Mouse (Mus musculus) layer of hippocampus, adult 18-20 months (tissue): ENCODE measurements around the gene Reg4. TPM values are rescaled to one million over a fixed set of nuclear protein-coding genes. Genes with fewer than 3 reads are reported as not detected.

Experiments
- DNase-seq, 2 experiments: peaks; one replicate each; pipeline ENCODE4 v3.0.0; 2022; ENCODE audit warnings: low spot score in 2 of 2
- total RNA-seq, 2 experiments: library from RNA; stranded (reverse); gene quantifications; 2 replicates each; pipeline ENCODE4 v1.2.3; 2021

The Reg4 gene
- total RNA-seq, 2 experiments from 2014 or later: not detected

DNA sequence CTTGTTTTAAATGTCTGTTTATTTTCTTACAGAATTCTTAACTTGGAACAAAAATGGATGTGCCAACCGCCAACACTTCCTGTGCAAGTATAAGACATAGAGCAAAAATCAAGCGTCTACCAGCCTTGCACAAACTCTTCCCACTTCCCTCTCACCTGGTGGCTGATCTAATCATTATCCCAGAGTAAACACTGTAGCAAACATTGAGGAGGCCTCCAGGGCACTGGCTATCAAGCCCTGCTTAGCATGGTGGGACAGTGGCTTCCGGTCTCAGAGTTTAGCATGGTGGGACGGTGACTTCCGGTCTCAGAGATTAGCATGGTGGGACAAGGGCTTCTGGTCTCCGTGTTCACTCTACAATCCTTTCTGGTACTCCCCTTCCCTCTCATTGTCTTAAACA is 14.3 kb downstream of the Reg4 start:
- DNase-seq: no peak

DNA sequence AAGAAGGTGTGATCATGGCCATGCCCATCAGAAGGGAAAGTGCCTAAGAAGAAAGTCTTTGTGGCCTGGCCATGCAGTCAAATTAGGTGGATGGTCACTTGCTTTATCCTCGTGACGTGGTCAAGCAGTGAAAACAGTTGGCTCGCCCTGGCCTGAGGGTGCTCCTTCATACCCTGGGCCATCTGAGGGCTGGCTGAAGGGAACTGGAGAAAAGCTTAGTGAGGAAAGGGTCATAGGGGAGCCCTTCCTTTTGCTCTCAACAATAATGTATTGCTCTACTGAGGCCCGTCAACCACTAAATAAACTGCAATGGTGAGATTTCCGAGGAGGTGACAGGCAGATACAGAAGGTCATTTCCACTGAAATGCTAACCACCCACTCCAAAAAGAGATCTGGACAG is 15.3 kb downstream of the Reg4 start:
- DNase-seq: no peak

DNA sequence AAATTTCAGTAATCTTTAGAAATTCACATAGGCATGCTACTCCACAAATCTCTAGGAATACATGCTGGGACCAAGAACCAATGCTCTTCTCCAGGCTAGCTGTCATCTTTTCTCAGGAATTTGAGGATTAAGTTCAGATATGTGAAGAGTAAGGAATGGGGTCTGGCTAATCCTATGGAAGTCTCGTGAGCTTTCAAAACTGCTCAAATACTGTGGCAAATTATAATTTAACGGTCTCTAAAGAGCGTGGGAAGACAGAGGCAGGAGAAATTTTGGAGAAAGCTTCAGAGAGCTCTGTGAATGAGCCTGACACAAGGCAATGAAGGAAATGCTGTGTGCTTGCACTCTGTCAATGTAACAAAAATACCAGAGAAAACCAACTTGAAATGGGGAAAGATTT is 16.2 kb downstream of the Reg4 start:
- DNase-seq: no peak

DNA sequence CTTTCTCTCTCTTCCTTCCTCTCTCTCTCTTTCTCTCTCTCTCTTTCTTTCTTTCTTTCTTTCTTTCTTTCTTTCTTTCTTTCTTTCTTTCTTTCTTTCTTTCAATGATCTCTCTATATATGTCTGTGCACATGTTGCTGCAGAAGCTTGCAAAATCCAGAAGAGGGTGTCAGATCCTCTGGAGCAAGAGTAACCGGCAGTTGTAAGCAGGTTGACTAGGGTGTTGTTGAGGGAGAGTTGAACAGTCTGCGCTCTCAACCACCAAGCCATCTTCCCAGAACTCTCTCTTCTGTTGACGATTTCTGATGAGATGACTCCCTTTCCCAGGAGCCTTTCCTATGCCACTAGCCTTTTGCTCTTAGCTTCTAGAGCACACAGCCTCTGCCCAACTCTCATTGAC is 20.1 kb downstream of the Reg4 start:
- DNase-seq: no peak

DNA sequence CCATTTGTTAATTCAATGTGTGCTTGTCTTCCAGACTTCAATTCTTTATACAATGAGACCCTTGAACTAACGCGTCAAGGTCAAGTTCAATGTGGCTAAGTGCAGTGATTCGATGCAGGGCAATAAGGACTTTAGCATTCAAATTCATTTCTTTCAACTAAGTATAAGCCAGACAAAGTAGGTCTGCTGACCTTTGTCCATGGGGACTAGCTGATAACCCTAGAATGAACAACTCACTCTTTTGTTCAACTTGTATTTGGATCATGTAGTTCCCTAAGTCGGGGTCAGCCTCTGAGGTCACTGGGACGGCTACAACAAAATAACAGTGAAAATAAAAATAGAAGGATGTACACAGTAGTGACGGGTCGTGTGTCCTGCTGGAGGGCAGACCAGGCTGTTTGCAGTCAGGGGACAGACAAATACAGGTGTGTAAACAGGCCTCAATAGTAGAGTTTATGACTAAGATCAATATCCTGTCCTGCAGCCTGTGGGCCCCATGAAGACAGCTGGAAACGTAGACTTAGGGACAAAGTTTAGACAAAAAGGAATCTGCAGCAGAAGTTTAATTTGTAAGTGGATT is 20.6 kb downstream of the Reg4 start:
- no peak for DNase-seq

DNA sequence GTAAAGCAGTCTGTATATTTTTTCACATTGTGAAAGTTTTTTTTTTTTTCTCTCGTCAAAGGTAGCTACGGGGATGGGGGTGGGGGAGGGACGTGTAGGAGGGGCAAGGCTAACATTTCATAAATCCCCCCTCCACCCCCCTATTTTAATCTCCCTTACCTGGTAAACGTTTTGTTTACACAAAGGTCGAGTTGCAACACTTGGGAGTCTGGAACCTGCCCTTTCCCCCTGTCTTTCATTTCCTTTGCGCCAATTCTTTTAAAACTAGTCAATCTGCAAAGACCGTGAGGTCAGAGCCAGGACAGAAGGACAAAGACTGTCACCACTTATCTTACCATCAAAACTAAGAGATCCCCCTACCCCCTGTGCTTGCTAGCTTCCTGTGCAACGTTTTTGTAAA is 23.9 kb downstream of the Reg4 start:
- no peak for DNase-seq

DNA sequence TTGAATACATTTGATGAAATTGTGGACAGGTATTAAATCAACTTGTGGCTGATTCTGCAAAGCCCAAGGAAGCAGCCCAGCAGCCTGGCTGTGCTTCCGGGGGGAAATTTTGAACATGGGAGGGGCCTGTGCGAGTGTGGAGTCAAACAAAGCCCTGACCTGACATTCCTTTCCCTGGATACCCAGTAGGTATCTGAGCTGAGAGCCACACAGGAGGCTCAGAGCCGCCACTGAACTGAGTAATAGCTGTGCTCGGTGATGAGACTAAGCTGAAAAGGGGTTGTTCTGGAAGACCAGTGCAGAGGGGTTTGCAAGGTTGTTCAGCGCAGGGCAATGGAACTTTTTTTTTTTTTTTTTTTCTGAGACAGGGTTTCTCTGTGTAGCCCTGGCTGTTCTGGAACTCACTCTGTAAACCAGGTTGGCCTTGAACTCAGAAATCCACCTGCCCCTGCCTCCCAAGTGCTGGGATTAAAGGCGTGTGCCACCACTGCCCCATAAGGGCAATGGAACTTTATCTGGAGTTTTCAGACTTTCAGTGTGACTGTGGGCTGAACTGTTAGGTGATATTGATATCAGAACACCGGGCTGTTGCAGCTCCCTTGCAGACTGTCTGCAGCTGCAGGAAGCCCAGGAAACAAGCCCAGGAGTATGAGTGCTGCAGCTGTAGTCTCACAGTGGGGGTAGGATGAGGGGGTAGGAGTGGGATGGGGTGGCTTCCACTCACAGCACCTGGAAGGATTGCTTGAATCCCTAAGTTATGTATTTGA is 25.2 kb downstream of the Reg4 start:
- no peak for DNase-seq

DNA sequence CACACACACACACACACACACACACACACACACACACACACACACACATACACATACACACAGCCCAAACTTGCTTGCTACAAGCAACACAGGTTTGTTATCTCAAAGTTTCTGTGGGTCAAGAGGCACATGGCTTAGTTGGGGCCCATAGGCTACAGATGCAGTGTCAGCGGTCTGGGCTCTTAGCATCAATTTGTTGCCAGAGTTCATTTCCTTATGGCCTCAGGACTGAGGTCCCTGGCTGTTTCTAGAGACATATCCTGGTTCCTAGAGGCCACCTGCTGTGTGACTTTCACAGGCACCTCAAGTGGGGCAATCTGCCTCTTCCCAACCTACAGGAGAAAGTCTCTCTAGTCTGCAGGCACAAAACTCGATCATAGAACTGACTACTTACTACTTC is 27.4 kb downstream of the Reg4 start:
- no peak for DNase-seq

DNA sequence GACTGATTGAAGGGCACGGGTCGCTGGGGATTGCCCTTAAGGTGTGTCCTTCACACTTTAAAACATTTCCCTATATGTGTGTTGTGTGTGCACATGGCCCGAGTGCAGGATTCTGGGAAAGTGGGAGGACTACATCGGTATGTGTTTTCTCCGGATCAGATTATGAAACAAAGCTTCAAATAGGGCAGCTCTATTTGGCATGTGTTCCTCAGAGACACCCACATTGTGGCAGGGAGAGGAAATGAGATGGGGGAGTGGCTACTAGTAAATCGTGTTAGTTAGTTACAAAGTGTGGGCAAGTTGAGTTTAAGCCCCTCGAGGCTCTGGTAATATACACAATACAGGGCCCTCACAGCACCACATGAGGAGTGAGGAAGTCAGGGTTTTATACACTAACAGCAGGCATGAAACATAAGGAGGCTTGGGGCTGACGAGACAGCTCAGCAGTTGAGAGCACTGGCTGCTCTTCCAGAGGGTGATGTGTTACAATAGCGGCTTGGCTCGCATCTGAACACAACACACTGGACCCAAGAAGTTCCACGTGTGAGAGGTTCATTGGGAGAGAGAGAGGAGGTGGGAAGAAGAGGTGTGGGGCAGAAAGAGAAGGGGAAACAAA is 28.0 kb downstream of the Reg4 start:
- DNase-seq: peak; percentile 30 to 78

DNA sequence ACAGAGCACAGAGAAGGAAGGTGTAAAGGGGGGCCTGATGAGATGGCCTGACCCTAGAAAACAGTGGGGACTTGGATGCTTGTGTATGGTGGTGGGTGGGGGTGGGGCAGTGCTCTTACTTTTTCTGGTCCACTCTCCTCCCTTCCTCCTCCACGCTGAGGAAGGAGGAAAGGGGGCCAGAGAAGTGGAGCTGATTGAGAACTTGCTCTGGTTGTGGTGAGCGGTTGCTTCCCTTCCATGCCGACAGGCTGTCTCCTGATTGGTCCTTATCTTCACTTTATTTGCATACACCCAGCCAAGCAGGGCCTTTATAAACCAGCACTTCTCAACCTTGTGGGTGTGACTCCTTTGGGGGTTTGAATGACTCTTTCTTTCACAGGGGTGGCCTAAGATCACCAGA is 32.1 kb downstream of the Reg4 start:
- DNase-seq: no peak

DNA sequence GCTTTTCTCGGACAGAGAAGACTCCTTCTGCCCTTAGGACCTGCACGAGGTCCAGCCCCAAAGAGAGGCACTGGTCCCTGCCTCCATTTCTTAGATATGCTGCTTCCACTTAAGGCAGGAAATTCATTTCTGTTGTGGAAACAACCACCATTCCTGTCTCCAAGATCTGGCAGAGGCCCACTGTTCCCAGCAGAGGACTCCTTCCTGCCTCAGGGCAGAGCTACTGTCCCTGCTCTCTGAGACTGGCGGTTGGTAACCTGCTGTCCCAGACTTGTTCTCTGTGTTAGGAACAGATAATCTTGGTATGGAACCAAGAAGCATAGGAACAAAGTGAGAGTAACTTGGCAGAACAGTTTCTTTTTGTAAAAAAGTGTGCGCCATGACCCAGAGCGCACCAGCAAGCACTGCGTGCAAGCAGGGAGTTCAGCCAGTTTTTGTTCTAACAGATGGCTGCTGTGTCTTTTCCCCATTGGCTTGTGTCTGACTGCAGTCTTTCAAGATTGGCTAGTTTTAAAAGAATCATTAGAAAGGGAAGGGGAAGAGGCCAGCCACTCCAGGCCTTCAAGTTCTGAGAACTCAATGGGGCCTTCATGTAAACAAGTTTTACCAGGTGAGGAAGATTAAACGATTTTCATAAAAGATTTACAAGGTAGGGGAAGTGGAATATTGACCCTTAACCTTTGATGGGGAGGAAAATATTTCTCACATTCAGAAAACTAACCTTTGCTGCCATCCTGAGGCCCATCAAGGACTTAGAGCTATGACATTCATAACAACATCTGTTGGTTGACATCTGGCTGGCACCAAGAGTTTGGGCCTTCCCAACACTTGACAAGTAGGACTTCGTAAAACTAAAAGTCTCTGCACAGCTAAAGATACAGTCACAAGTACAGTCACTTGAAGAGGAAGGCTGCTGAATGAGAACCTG is 33.0 kb downstream of the Reg4 start:
- DNase-seq: peak in 1 of 2 experiments; percentile 34

DNA sequence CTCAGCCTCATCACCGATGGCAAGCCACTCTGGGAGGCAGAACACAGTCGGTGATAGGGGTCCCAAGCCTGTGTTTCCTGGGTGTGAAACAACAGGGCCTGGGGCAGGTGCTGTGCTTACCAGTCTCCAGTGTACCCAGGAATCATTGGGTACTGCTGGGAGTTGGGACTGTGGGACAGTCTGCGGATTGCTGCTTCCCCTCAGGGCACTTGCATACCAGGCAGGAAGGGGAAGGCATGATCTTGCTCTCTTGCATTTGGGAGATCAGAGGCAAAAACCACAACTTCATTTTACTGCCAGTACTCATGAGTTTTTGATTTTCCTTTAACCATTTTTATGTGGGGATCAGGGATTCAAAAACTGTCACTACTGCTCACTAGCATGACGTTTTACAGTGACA is 36.8 kb downstream of the Reg4 start:
- no peak for DNase-seq

DNA sequence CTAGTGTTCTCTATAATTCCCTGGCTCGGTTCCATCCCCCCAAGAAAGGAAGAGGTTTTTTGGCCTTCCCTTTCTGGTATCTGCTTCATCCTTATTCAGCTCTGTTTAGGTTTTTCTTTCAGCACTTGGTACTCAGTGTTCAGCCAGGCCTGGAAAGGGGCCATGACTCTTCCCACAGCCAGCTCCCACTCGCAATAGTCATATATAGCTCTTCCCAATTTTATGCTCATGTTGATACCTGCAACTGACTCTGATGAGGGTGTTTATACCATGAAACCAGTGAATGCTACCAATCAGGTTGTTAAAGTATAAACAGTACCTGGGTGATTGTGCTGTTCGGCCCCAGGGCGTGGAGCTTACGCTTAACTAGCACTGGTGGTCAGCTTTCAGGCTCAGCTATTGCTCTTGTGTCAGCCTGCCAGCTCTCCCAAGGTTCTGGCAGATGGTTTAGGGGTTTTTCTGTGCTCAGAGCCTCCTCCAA is 37.4 kb downstream of the Reg4 start:
- DNase-seq: peak; percentile 39 to 78

DNA sequence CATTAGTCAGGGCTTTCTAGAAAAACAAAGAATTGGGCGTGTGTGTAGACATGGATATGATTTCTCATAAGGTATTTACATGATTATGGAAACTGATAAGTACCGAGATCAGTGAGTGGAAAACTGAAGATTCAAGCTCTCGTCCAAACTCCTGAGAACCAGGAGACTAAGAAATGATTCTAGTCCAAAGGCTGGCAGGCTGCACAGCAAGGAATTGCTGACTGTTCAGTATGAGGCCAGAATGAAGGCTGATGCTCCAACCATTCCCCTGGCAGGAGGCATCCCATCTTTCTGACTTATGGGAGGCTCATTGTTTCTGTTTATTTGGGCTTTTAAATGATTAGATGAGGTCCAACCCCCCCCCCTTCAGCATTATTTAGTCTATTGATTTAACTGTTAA is 38.6 kb downstream of the Reg4 start:
- DNase-seq: no peak

DNA sequence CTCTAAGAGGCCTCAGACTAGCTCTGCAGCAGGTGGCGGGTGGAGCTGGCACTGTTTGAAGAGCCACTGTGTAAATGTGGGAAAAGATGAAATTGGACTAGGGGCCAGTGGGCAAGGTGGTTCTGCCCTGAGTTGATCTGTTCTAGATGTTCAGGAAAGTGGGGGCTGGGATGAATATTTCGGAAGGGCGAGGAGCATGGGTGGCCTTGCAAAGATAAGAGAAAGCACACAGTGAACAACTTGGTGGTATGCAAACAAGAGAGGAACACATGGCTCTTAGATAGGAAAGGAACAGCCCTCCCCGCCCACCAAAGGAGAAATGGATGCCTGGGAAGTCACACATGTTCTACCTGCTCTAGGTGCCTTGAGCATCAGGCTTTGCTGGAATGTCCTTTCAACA is 39.5 kb downstream of the Reg4 start:
- DNase-seq: no peak

DNA sequence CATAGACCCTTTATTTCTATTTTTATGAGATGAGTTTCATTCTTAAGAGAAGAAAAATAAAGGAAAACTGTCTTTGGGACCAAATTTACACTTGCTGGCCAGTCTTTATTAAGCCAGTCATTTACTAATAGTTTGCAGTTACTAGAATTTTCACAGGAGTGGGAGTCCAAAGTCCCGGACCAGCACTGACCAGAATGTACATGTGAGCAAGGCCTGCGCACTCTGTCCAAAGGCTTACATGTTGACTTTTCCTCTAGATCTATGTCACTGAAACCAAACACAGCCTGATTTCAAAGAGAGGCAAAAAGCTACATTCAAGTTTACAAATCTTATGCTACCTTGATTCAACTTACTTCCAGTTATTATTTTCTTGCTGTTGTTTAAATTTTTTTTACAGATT is 40.2 kb downstream of the Reg4 start:
- no peak for DNase-seq

DNA sequence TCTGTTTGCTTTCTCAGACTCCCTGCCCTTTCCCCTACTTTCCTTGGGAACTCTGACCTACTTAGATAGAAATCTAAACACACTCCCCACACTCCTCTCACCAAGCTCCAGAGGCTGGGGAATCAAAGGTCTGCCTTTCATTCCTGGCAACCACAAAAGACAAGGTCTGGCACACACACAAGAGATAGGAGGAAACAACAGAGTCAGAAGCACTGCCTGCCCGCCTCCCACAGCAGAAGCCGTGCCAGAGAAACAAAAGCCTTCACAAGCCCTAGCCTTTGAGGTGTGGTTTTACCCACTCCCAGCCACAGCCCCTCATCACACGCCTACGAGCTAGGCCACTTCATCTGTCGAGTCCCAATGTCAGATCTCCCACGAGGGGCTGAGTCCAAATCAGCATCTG is 45.3 kb downstream of the Reg4 start:
- peak in 1 of 2 experiments; percentile 32 for DNase-seq

DNA sequence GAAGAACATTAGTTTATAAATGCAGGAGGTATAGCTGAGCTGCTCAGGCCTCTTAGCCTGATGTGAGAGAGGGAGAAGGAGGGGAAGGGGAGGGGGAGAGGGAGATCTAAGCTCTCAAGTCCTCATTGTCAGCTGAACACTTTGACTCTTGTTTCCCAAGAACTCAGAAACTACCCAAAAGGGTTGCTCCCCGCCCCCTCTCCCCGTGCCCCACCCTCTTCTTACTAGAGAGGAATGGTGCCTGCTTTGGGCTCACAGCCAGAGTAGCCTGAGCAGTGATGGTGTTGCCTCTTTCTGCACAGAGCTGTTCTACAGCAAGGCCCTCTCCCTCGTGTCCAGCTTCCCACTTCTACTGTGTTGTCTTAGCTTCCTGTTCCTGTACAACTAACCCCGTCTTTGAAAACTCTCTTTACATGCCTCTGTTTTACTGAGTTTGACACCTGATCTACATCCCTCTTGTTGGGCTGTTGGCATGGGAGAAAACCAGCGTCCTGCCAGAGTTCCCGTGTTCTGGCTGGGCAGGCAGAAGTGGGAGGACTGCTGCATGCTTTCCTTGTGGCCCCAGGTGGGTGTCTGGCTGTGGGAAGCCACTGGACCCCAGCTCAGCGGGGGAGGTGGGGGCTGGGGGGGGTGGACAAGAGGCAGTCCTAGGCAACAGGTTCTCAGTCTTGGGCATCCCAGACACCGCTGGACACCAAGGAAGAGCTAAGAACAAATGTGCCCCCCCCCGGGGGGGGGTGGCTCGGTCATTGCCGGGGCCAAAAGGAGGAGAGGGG is 51.9 kb downstream of the Reg4 start:
- DNase-seq: no peak

DNA sequence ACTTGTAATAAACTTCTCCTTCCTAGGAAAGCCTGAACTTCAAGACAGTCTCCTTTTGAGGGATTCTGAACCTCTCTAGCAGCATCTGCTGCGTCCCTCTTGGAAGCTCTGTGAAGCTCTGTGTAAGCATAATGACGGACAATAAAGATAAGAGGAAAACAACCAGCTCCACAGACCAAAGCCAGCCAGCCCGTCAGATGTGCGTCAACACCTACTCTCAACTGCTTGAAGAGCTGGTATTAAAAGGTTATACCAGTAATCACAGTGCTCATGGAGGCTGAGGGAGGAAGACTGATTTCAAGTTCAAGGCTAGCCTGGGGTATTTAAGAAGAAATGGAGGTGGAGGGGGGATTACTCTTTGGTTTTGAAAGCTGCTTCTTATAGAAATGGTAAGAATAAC is 57.7 kb downstream of the Reg4 start:
- no peak for DNase-seq

DNA sequence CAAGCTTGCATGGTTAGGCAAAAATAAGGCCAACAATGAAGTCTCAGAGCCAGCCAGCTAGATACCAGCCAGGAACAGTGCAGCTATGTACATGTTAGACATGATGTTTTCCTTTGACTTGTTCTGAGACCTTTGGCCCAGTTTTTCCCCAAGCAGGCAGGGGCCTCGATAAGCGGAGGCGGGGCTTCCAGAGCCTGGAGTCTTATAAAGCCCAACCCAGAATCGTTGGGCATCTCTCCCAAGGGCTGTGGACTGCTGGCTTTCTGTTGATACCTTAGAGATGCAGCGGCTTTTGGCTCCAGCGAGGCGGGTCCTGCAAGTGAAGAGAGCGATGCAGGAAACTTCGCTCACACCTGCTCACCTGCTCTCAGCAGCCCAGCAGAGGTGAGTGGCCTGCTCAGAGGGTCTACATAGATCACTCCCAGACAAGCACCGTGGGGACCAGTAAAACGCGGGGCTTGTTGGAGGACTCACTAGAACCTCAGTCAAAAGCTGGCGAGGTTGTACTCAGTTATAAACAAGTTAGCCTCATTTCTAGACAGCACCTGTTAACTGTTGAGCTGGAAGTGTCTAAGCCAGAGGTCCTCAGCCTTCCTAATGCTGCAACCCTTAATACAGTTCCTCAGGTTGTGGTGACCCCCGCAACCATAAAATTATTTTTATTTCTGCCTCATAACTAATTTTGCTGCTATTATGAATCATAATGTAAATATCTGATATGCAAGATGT is 58.4 kb downstream of the Reg4 start, which contains the start of gene Hmgcs2:
TSS of gene Hmgcs2 (plus strand) at position 232 of the 729 bp plus-strand sequence.
- no peak for DNase-seq
